Mouse (Mus musculus) neural tube, embryonic 14.5 days (tissue): ENCODE measurements around the gene Enah. TPM values are rescaled to one million over a fixed set of nuclear protein-coding genes. Genes with fewer than 3 reads are reported as not detected.
A peak's percentile ranks its signal among the peaks of the same experiment; 100 is the strongest.

ENCODE experiments used
- ATAC-seq: fragments of 200-750 bp; cut with Nextera tagmentation; 2 replicates; pipeline ENCODE4 v1.8.0; 2017; ENCODE audit warnings: low read depth, mild to moderate bottlenecking, moderate TSS enrichment, moderate library complexity
- H3K27ac ChIP-seq: fragments of 300-500 bp; sonication (generic); 2 replicates; pipeline ENCODE4 v1.5.1; 2014; ENCODE audit warnings: low read depth, mild to moderate bottlenecking, control low read depth, low read length, moderate library complexity, mixed read lengths
- H3K27me3 ChIP-seq: fragments of 300-500 bp; sonication (generic); 2 replicates; pipeline ENCODE4 v1.6.1; 2014; ENCODE audit warnings: low read length; ENCODE audit not compliant: control insufficient read depth, insufficient read depth
- H3K36me3 ChIP-seq: fragments of 300-500 bp; sonication (generic); 2 replicates; pipeline ENCODE4 v1.6.1; 2014; ENCODE audit warnings: low read length, mixed read lengths; ENCODE audit not compliant: control insufficient read depth, insufficient read depth
- H3K4me1 ChIP-seq: fragments of 300-500 bp; sonication (generic); 2 replicates; pipeline ENCODE4 v1.6.1; 2014; ENCODE audit warnings: low read length; ENCODE audit not compliant: control insufficient read depth, insufficient read depth
- H3K4me2 ChIP-seq: fragments of 300-500 bp; sonication (generic); 2 replicates; pipeline ENCODE4 v1.6.1; 2014; ENCODE audit warnings: mild to moderate bottlenecking, low read depth, low read length, control low read depth
- H3K4me3 ChIP-seq: fragments of 300-500 bp; sonication (generic); 2 replicates; pipeline ENCODE4 v1.5.1; 2014; ENCODE audit warnings: low read depth, low read length, control low read depth, mixed read lengths
- H3K9ac ChIP-seq: fragments of 300-500 bp; sonication (generic); replicated peaks from 2 replicates; pipeline ENCODE4 v1.6.1; 2014; ENCODE audit warnings: low read depth, mild to moderate bottlenecking, control low read depth, low read length, mixed read lengths
- H3K9me3 ChIP-seq: fragments of 300-500 bp; sonication (generic); 2 replicates; pipeline ENCODE4 v1.6.1; 2016; ENCODE audit warnings: low read length; ENCODE audit not compliant: control insufficient read depth
- WGBS: fragments of 180-500 bp; shearing (Covaris S2); extraction: QIAGEN DNeasy Blood & Tissue Kit; methylation state at CpG from one replicate; pipeline ENCODE4 v1.1.7; 2014; 5-methylcytosine and 5-hydroxymethylcytosine counted together
- polyA plus RNA-seq: library from polyadenylated mRNA; unstranded; fragments of >200 nt; fragmentation: Nextera tagmentation; extraction: Ambion mirVana; gene quantifications from 2 replicates; pipeline ENCODE4 v1.2.1, GENCODE M21; 2014

Enah gene
- polyA plus RNA-seq, 1 experiment from 2014 or later, result 51.7 TPM

DNA sequence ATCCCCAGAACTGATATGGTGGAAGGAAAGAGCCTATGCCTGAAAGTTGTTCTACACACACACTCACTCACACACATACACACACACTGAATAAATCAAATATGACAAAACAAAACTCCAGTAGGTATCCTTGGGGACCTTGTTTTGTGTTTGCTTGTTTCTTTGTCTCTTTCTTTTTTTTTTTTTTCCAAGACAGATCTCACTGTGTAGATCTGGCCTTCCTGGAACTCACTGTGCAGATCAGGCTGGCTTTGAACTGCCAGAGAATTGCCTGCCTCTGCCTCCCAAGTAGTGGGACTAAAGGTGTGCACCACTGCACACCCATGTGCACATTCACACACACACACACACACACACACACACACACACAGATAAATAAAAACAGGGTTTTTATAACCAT, 12.0 kb upstream of the Enah start:
- no peak overlapping the region for H3K4me2 ChIP-seq
- ATAC-seq, result no peak

DNA sequence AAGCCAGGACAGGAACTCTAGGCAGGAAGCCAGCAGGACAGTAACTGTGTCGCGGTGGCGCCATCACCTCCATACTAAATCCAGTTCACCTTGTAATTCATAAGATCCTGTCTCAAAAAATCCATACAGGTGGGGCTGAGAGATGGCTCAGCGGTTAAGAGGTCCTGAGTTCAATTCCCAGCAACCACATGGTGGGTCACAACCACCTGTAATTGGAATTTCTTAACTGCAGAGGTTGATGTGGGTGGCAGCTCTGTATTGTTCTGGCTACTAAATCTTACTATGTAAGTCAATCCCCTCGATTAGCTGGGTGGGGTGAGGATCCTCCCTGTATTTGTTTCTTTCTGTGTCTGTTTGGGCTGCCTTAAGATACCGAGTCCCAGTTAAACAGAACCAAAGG, 11.3 kb upstream of the Enah start:
- no peak for ATAC-seq
- Histone ChIP-seq H3K36me3 (no peaks in the 10 kb centered on the region), H3K9ac (no peak overlapping the region), H3K4me3 (no peak overlapping the region), H3K27me3 (no peaks in the 10 kb centered on the region), H3K9me3 (no peaks in the 10 kb centered on the region), H3K4me2 (no peak overlapping the region), H3K27ac (no peak overlapping the region), H3K4me1 (no peaks in the 10 kb centered on the region)
- 76% methylated on average over 6 of the region's 6 CpGs for WGBS

More for the DNA sequence above, 12.0 kb upstream of the Enah start:
- no peaks in the 10 kb centered on the region for H3K4me1 ChIP-seq
- no peaks in the 10 kb centered on the region for H3K9me3 ChIP-seq
- no peak overlapping the region for H3K4me3 ChIP-seq
- H3K27ac ChIP-seq, result no peak overlapping the region
- H3K27me3 ChIP-seq, result no peaks in the 10 kb centered on the region
- H3K36me3 ChIP-seq, result no peaks in the 10 kb centered on the region
- no peak overlapping the region for H3K9ac ChIP-seq

DNA sequence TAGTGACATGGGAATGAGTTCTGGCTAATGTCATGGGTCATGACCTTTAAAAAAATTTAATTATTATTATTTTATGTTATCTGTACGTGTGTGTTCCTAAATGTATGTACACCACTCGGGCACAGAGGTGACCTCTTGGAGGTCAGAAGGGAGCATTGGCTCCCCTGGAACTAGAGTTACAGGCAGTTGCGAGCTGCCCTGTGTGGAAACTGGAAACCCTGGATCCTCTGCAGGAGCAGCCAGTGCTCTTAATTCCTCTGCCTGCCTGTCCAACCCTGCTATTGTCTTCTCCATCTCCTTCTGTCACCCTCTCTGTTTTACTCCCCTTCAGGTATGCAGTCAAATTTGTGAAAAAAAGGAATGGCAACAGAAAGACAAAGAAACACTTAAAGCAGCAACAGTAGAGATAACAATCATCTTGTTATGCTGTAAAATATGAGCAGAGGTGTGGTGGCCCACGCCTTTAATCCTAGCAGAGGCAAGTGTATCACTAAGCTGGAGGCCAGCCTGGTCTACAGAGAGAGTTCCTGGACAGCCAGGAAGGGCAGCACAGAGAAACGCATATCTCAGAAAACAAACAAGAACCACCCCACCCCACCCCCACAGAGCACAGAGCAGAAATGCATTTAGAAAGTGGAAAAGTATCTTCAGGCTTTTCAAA, 10.3 kb upstream of the Enah start:
- H3K27ac ChIP-seq, result no peak overlapping the region
- no peak overlapping the region for H3K4me3 ChIP-seq
- no peak overlapping the region for H3K4me2 ChIP-seq
- WGBS, result 80% methylated on average over 5 of the region's 5 CpGs
- H3K9me3 ChIP-seq, result no peaks in the 10 kb centered on the region
- no peaks in the 10 kb centered on the region for H3K36me3 ChIP-seq
- no peaks in the 10 kb centered on the region for H3K27me3 ChIP-seq
- no peaks in the 10 kb centered on the region for H3K4me1 ChIP-seq
- H3K9ac ChIP-seq, result no peak overlapping the region
- ATAC-seq, result no peak

- WGBS, result 85% methylated on average over 25 of the region's 25 CpGs
- H3K27me3 ChIP-seq, result no peaks in the 10 kb centered on the region
- no peak overlapping the region for H3K4me3 ChIP-seq
- no peaks in the 10 kb centered on the region for H3K36me3 ChIP-seq
- H3K9ac ChIP-seq, result no peak overlapping the region
- no peak overlapping the region for H3K4me2 ChIP-seq
- H3K9me3 ChIP-seq, result no peaks in the 10 kb centered on the region
- H3K27ac ChIP-seq, result no peak overlapping the region
- no peaks in the 10 kb centered on the region for H3K4me1 ChIP-seq
- ATAC-seq, result no peak
These were observed 8.7 kb upstream of the Enah start for GRCm38 (mm10) chr1:182028231-182029210.

GRCm38 (mm10) chr1:182027426-182027979, 7.7 kb upstream of the Enah start:
- WGBS, result 57% methylated on average over 9 of the region's 9 CpGs

GRCm38 (mm10) chr1:182026821-182027220, 7.0 kb upstream of the Enah start:
- Histone ChIP-seq H3K9me3 (no peaks in the 10 kb centered on the region), H3K4me2 (no peak overlapping the region), H3K4me1 (no peaks in the 10 kb centered on the region), H3K27me3 (no peaks in the 10 kb centered on the region), H3K36me3 (no peaks in the 10 kb centered on the region), H3K9ac (no peak overlapping the region), H3K27ac (no peak overlapping the region), H3K4me3 (no peak overlapping the region)
- WGBS, result 82% methylated on average over 5 of the region's 5 CpGs
- no peak for ATAC-seq

More at GRCm38 (mm10) chr1:182027426-182027979, 7.7 kb upstream of the Enah start:
- H3K36me3 ChIP-seq, result no peaks in the 10 kb centered on the region
- no peak overlapping the region for H3K9ac ChIP-seq
- no peaks in the 10 kb centered on the region for H3K27me3 ChIP-seq
- no peak for ATAC-seq
- H3K4me1 ChIP-seq, result no peaks in the 10 kb centered on the region
- no peak overlapping the region for H3K4me2 ChIP-seq
- no peaks in the 10 kb centered on the region for H3K9me3 ChIP-seq
- no peak overlapping the region for H3K4me3 ChIP-seq
- H3K27ac ChIP-seq, result no peak overlapping the region

GRCm38 (mm10) chr1:182026120-182026519, 6.3 kb upstream of the Enah start:
- Histone ChIP-seq H3K36me3 (no peaks in the 10 kb centered on the region), H3K9ac (no peak overlapping the region), H3K27me3 (no peaks in the 10 kb centered on the region), H3K4me2 (no peak overlapping the region), H3K9me3 (no peaks in the 10 kb centered on the region), H3K27ac (no peak overlapping the region), H3K4me1 (peaks cover 6% of the 10 kb centered on the region; the same call in 1 of the 2 replicates), H3K4me3 (no peak overlapping the region)
- WGBS, result 56% methylated on average over 7 of the region's 7 CpGs
- ATAC-seq, result no peak

GRCm38 (mm10) chr1:182021691-182022299, 2.0 kb upstream of the Enah start:
- H3K9ac ChIP-seq, result no peak overlapping the region
- H3K4me3 ChIP-seq, result no peak overlapping the region
- H3K27ac ChIP-seq, result no peak overlapping the region
- no peaks in the 10 kb centered on the region for H3K9me3 ChIP-seq
- H3K27me3 ChIP-seq, result no peaks in the 10 kb centered on the region
- ATAC-seq, result no peak
- H3K4me1 ChIP-seq, result peaks cover 15% of the 10 kb centered on the region
- 83% methylated on average over 6 of the region's 6 CpGs for WGBS
- H3K36me3 ChIP-seq, result no peaks in the 10 kb centered on the region
- H3K4me2 ChIP-seq, result peak overlapping the region; percentile 51; the same call in 1 of the 2 replicates
